Mouse (Mus musculus) cerebellum, postnatal 36 days (tissue): Measurements from ENCODE around the gene Ric8a.
"Not testable (repeated sequence)": the region's sequence is repeated elsewhere in the genome, so short reads cannot be mapped to it uniquely, and the experiment has no call there.

Experiments used
- DNase-seq, 2 experiments: peaks; one replicate each; pipeline ENCODE4 v3.0.0; 2021 to 2022; ENCODE audit warnings: mixed read lengths in 2 of 2

Ric8a gene

DNA sequence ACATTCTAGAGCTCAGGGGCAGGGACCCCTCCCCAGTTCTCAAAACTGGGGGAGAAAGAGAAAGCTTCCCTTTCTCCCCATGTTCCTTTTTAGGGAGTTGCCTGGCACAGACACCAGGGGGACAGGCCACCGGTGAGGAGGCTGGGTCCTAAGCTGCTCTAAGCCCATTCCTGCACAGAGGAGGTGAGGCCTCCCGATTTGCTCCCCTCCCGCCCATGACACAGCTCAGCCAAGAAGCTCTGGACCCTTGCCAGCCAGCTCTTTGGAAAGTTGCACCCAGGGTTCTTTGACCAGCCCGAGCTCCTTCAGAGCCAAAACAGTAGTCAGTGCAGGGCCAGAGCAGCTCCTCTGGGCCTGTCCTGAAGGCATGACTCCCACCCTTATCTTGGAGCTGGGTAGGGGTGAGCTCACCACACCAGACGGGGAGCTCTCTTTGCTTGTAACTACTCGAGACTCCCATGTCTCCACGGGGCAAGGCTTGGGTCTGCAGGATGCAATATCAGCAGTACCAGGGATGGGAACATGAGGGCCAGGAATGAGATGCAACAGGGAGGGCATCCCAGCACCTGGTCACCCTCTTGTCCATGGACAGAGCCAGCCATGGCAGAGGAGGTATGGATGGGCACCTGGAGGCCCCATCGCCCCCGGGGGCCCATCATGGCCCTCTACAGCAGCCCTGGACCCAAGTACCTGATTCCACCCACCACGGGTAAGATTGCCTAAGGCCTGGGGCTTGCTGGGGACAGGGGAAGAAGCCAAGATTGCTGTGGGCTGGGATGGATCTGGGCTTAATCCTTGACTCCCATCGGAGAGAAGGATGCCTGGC is 8.8 kb upstream of the Ric8a start, which contains the start of gene Odf3:
TSS of gene Odf3 (plus strand) at position 51 of the 826 bp plus-strand sequence.
- no peak for DNase-seq

- no peak for DNase-seq
Measured at GRCm38 (mm10) chr7:140848591-140848990, 8.2 kb upstream of the Ric8a start.

- no peak for DNase-seq
Measured at GRCm38 (mm10) chr7:140851916-140852315, 4.8 kb upstream of the Ric8a start.

DNA sequence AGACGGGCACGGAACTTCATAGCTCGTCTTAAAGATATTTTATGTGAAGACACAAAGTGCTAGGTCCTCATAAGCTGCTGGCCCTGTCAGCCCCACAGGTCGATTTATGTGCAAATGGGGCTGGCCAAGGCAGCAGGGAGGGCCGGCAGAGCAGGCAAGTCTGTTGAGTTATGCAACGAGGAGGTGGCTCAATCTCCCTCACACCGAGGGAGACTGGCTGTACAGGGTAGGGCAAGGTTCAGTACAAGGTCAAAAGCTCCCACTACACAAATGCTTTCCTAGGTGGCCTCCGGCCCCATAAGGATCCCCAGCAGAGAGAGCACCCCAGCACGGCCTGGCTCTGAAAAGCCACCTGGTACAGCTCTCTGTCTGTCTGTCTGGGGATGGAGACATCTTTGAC is 3.4 kb upstream of the Ric8a start:
- no peak for DNase-seq

DNA sequence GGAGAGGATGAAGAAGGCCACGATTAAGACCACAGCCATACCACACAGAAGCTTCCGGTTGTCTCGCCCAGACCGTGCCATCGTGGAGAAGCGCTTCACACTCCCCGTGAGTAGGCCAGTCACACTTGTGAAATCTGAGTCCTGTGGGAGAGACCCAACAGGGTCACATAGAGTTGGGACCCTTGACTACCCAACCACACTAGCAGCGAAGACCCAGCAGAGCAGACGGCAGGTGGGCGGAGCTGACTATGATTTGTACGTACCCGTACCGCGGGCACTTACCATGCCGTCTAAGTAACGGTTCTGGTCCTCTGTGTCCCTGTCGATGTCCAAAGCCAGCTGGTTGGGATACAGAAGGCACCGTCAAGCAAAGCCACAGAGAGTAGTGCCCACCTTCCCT is 2.3 kb upstream of the Ric8a start:
- no peak for DNase-seq

DNA sequence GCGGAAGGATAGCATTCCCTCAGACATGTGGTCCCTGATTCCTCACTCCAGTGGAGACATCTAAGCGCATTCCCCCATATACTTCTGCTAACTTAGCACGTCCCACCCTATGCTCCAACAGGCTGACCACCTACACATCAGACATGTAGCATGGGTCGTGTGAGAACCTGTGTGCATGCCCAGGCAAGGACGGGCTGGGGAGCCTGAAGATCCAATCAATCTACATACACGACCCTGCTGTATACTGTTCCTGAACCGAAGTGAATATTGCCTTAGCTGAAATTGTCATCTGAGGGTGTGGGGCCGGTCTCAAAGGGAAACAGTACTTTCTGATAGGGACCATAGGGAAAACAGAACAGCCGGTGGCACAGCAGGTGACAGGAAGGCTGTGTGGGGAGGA is 1.6 kb upstream of the Ric8a start:
- DNase-seq = no peak

GRCm38 (mm10) chr7:140855860-140856784 is 635 bp upstream of the Ric8a start, which contains the start of gene Gm45785:
Gene Gm45785 (minus strand): TSS chr7:140856331.
- peak; percentile 82 to 84 for DNase-seq

DNA sequence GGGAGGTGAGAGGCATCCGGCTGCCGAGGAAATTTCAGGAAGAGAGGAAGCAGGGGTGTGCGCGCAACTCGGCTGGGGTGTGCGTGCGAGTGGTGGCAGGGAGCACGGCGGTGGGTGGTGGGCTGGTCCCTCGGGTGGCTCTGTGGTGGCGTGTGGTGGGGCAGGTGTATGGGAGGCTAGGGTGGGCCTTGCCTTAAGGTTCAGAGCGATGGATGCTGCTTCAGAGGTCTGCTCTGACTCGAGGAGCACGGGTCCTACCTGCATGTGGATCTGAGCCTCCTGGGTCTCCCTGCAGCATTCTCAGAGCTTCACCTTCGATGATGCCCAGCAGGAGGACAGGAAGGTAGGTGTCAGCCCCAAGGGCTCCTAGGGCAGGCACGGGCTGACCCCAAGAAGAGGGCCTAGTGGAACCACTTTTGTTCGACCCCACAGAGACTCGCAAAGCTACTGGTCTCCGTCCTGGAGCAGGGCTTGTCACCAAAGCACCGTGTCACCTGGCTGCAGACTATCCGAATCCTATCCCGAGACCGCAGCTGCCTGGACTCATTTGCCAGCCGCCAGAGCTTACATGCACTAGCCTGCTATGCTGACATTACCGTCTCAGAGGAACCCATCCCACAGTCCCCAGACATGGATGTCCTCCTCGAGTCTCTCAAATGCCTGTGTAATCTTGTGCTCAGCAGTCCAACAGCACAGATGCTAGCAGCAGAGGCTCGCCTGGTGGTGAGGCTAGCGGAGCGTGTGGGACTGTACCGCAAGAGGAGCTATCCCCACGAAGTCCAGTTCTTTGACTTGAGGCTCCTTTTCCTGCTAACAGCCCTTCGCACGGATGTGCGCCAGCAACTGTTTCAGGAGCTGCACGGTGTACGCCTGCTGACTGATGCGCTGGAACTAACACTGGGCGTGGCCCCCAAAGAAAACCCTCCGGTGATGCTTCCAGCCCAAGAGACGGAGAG is 1.1 kb downstream of the Ric8a start, which contains the start of gene Bet1l:
TSS of gene Bet1l (minus strand) at position 28 of the 956 bp plus-strand sequence.
- peak; percentile 17 to 21 for DNase-seq

DNA sequence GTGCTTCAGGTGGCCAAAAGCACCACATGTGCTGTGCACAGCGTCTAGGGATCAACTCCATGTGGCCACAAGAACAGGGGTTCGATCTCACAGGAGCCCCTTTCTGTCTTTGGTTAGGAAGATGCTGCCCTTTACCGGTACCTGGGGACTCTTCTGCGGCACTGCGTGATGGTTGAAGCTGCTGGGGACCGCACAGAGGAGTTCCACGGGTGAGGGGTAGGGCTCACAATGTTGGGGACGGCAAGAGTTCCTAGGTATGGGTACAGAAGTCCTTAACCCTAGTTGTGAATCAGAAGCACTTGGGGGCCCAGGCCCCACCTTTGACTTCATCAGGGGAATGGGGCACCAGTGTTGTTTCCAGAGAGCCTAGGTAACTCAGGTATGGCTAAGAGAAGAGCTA is 2.0 kb downstream of the Ric8a start:
- no peak for DNase-seq

GRCm38 (mm10) chr7:140859997-140860396 is 3.2 kb downstream of the Ric8a start:
- DNase-seq = no peak

DNA sequence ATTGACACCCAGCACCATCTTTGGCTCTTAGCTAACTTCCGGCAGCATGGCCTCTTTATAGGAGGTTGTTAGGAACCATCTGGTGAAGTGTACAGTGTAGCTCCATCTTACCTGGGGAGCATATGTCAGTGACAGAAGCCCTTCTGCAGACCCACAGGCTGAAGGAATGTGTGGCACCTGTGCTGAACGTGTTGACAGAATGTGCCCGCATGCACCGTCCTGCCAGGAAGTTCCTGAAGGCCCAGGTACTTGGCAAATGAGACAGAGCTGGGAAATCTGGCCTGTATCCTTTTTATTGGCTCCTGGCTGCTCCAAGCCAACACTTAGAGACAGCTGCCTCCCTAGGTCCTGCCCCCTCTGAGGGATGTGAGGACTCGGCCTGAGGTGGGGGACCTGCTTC is 4.0 kb downstream of the Ric8a start:
- no peak for DNase-seq

- DNase-seq = no peak
Measured at GRCm38 (mm10) chr7:140864761-140865160, 8.0 kb downstream of the Ric8a start.

GRCm38 (mm10) chr7:140874224-140874623 is 17.5 kb downstream of the Ric8a start:
- no peak for DNase-seq

GRCm38 (mm10) chr7:140877364-140877763 is 20.6 kb downstream of the Ric8a start:
- DNase-seq = no peak

- DNase-seq = no peak
Measured at GRCm38 (mm10) chr7:140879355-140879754, 22.6 kb downstream of the Ric8a start.

- DNase-seq = no peak
Measured at GRCm38 (mm10) chr7:140880419-140880818, 23.7 kb downstream of the Ric8a start.

DNA sequence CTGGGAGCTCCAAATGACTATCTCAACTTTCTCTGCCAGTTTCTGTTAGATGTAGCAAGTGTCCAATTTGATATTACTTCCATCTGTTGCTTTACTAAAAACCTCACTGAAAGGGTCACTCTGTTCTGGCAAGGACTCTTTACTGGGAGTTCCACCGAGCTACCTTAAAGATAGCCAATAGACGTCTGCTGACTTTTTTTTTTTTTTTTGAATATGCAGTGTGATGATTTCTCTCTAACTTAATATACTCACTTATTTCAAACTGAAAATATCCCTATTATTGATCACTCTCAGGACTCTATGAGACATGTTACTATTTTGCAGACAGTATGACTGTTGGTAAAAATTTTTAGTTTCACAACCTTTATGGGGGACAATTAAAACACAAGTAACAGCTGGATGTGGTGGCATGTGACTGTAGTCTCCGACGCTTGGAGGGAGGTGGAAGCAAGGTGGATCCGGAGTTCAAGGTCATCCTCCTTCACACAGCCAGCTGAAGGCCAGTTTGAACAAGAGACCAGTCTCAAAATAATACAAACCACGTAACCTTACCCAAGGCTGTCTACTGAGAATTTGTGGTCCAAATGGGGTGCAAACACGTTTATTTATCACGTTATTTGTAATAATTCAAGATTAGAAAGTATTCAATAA is 24.2 kb downstream of the Ric8a start:
- no peak for DNase-seq

- peak; percentile 94 to 95 for DNase-seq
Measured at GRCm38 (mm10) chr7:140881696-140882468, 25.1 kb downstream of the Ric8a start, which contains the start of the genes Psmd13 and Sirt3. Gene Psmd13 (plus strand): TSS chr7:140881968. Gene Sirt3 (minus strand): TSS chr7:140882309.

DNA sequence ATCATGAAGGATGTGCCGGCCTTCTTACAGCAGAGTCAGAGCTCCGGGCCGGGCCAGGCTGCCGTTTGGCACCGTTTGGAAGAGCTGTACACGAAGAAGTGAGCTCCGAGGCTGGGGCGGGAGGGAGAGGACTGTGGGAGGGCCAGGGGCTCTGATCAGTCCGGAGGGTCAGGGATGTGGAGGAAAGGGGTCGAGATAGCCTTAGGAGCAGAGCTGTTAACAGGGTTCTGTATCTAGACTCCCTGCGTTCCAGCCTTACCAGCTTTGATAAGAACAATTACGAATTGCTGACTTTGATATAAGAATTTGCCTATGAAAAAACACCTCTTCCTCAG is 25.7 kb downstream of the Ric8a start:
- no peak for DNase-seq

- DNase-seq = not testable (repeated sequence)
Measured at GRCm38 (mm10) chr7:140890636-140891035, 33.9 kb downstream of the Ric8a start.

- no peak for DNase-seq
Measured at GRCm38 (mm10) chr7:140894031-140894430, 37.3 kb downstream of the Ric8a start.
